Mouse (Mus musculus): ENCODE results near the gene Rps6kb2. TPM values are rescaled to one million over a fixed set of nuclear protein-coding genes. Genes with fewer than 3 reads are reported as not detected.

Gene Rps6kb2
- total RNA-seq, 1 experiment, result 19.7 TPM

DNA sequence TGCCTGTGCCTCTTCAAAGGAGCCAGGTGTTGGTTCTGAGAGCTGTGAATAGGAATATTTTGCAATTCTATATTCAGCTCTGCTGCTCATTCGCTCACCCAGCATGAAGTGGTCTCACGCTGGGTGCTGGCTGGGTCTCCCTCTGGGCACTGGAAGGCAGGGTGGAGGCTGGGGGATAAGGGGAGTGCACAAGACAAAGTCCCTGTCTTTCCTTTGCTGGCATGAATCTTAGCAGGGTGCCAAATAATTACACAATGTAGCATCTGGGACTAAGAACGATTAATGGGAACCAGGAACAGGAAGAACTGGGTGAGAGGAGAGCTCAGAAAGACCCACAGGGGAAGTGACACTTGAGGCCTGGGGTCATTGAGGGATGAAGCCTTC lies 16.1 kb downstream of the Rps6kb2 start:
- no peak for DNase-seq (ENCODE audit: low read depth, low spot score)
- Histone ChIP-seq H3K27ac (ENCODE audit: insufficient read depth, low read depth, low read length, poor library complexity, severe bottlenecking) (no peak overlapping the region), H3K9me3 (ENCODE audit: control insufficient read depth, insufficient read depth, low read depth, low read length) (no peaks in the 10 kb centered on the region), H3K9ac (ENCODE audit: insufficient read depth, low read depth, low read length, poor library complexity, severe bottlenecking) (no peak overlapping the region), H3K4me3 (ENCODE audit: insufficient read depth in 1 of 2, low read depth in 1 of 2, low read length in 2 of 2, poor library complexity in 1 of 2, severe bottlenecking in 1 of 2) (no peak overlapping the region), H3K36me3 (ENCODE audit: control insufficient read depth, insufficient read depth, low read length, poor library complexity, severe bottlenecking) (peaks cover 17% of the 10 kb centered on the region; the same call in 1 of the 2 replicates), H3K4me1 (ENCODE audit: control insufficient read depth in 2 of 2, insufficient read depth in 2 of 2, low read length in 2 of 2, poor library complexity in 1 of 2) (peaks cover 3 to 32% of the 10 kb centered on the region in 2 experiments)
- in situ Hi-C loops (cut with MboI; ENCODE audit: low sequenced_read_pairs in 2 of 2, unreplicated experiment in 2 of 2), result no loop called here
- TF ChIP-seq ZC3H11A (IDR thresholded peaks at IDR 0.05; ENCODE audit: borderline replicate concordance, low read depth, low read length) (no peak), ZNF384 (IDR thresholded peaks at IDR 0.05; ENCODE audit: low read depth, low read length) (no peak), CHD2 (IDR thresholded peaks at IDR 0.05; ENCODE audit: low read depth, low read length) (no peak), MAFK (IDR thresholded peaks at IDR 0.05; ENCODE audit: insufficient read depth, low read depth, low read length) (no peak), HCFC1 (IDR thresholded peaks at IDR 0.05; ENCODE audit: borderline replicate concordance, insufficient read depth, low read length) (no peak)

GRCm38 (mm10) chr19:4146366-4147021 lies 16.7 kb downstream of the Rps6kb2 start:
- Histone ChIP-seq H3K4me1 (ENCODE audit: control insufficient read depth in 2 of 2, insufficient read depth in 2 of 2, low read length in 2 of 2, poor library complexity in 1 of 2) (peaks cover 3 to 29% of the 10 kb centered on the region in 2 experiments), H3K4me3 (ENCODE audit: insufficient read depth in 1 of 2, low read depth in 1 of 2, low read length in 2 of 2, poor library complexity in 1 of 2, severe bottlenecking in 1 of 2) (no peak overlapping the region), H3K9me3 (ENCODE audit: control insufficient read depth, insufficient read depth, low read depth, low read length) (no peaks in the 10 kb centered on the region), H3K9ac (ENCODE audit: insufficient read depth, low read depth, low read length, poor library complexity, severe bottlenecking) (no peak overlapping the region), H3K27ac (ENCODE audit: insufficient read depth, low read depth, low read length, poor library complexity, severe bottlenecking) (no peak overlapping the region), H3K36me3 (ENCODE audit: control insufficient read depth, insufficient read depth, low read length, poor library complexity, severe bottlenecking) (peaks cover 16% of the 10 kb centered on the region; the same call in 1 of the 2 replicates)
- DNase-seq (ENCODE audit: low read depth, low spot score), result no peak
- in situ Hi-C loops (cut with MboI; ENCODE audit: low sequenced_read_pairs in 2 of 2, unreplicated experiment in 2 of 2), result no loop called here
- no peak for TF ChIP-seq ZC3H11A (IDR thresholded peaks at IDR 0.05; ENCODE audit: borderline replicate concordance, low read depth, low read length)
- no peak for TF ChIP-seq HCFC1 (IDR thresholded peaks at IDR 0.05; ENCODE audit: borderline replicate concordance, insufficient read depth, low read length)
- TF ChIP-seq CHD2 (IDR thresholded peaks at IDR 0.05; ENCODE audit: low read depth, low read length), result no peak
- no peak for TF ChIP-seq ZNF384 (IDR thresholded peaks at IDR 0.05; ENCODE audit: low read depth, low read length)
- no peak for TF ChIP-seq MAFK (IDR thresholded peaks at IDR 0.05; ENCODE audit: insufficient read depth, low read depth, low read length)

DNA sequence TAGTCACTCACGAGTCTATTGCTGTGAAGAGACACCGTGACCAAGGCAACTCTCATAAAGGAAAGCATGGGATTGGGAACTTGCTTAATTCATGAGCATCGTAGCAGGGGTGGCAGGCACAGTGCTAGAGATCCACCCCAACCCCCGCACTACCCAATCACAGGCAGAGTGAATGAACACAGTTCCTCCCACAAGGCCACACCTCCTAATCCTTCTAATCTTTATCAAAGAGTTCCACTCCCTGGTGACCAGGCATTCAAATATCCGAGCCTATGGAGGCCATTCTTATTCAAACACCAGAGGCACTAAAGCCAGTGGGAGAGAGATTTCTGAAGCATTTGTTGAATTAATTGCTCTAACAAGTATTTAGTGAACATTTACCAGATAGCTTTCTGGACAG lies 17.2 kb downstream of the Rps6kb2 start:
- TF ChIP-seq ZC3H11A (IDR thresholded peaks at IDR 0.05; ENCODE audit: borderline replicate concordance, low read depth, low read length) (no peak), CHD2 (IDR thresholded peaks at IDR 0.05; ENCODE audit: low read depth, low read length) (no peak), MAFK (IDR thresholded peaks at IDR 0.05; ENCODE audit: insufficient read depth, low read depth, low read length) (no peak), ZNF384 (IDR thresholded peaks at IDR 0.05; ENCODE audit: low read depth, low read length) (no peak), HCFC1 (IDR thresholded peaks at IDR 0.05; ENCODE audit: borderline replicate concordance, insufficient read depth, low read length) (no peak)
- Histone ChIP-seq H3K9ac (ENCODE audit: insufficient read depth, low read depth, low read length, poor library complexity, severe bottlenecking) (no peak overlapping the region), H3K9me3 (ENCODE audit: control insufficient read depth, insufficient read depth, low read depth, low read length) (no peaks in the 10 kb centered on the region), H3K4me3 (ENCODE audit: insufficient read depth in 1 of 2, low read depth in 1 of 2, low read length in 2 of 2, poor library complexity in 1 of 2, severe bottlenecking in 1 of 2) (no peak overlapping the region), H3K27ac (ENCODE audit: insufficient read depth, low read depth, low read length, poor library complexity, severe bottlenecking) (no peak overlapping the region), H3K4me1 (ENCODE audit: control insufficient read depth in 2 of 2, insufficient read depth in 2 of 2, low read length in 2 of 2, poor library complexity in 1 of 2) (peaks cover 3 to 25% of the 10 kb centered on the region in 2 experiments; a peak in 3 of 4 replicates), H3K36me3 (ENCODE audit: control insufficient read depth, insufficient read depth, low read length, poor library complexity, severe bottlenecking) (peaks cover 11% of the 10 kb centered on the region; the same call in 1 of the 2 replicates)
- DNase-seq (ENCODE audit: low read depth, low spot score), result no peak
- in situ Hi-C loops (cut with MboI; ENCODE audit: low sequenced_read_pairs in 2 of 2, unreplicated experiment in 2 of 2), result no loop called here

DNA sequence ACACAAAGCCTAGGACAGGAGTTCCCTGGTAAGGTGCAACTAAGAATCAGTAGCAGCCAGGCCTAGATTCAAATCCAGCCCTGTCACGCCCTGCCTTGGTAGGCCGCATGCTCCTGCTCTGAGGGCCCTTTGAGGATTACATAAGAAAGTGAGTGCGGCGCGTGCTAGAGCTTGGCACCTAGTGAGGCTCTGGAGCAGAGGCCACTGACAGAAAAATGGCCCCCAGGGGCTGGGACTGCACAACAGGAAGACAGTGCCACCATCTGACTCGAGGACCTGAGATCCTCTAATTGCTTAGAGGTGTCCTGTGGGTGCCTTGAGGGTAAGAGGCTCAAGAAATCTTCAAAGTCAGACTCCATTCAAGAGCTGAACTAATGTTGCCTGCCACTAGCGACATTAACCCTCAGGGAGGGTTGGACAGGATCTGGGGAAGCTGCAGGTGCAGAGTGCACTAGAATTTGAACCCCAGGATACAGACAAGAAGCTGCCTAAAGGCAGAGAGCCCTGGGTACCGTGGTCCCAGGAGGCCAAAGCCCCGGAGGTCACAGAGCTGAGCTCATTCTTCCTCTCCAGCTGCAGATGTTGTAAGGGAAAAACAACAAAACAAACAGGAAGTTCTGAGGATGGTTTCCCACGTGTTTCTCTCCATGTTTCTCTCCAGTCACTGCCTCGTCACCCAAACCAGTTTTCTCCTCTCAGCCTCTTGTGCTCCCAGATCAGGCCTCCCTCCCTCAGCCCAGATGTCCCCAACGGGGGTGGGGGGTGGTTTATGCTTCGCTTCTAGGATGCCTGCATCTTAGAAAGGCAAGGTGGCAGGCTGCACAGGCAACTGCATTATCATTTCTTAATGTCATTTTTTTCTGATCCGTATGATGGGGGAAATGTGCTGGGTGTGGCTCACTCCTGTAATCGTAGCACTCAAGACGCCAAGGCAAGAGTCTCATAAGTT lies 18.3 kb downstream of the Rps6kb2 start:
- Histone ChIP-seq H3K27ac (ENCODE audit: insufficient read depth, low read depth, low read length, poor library complexity, severe bottlenecking) (no peak overlapping the region), H3K4me1 (ENCODE audit: control insufficient read depth in 2 of 2, insufficient read depth in 2 of 2, low read length in 2 of 2, poor library complexity in 1 of 2) (peaks cover 3 to 18% of the 10 kb centered on the region in 2 experiments; a peak in 2 of 4 replicates), H3K4me3 (ENCODE audit: insufficient read depth in 1 of 2, low read depth in 1 of 2, low read length in 2 of 2, poor library complexity in 1 of 2, severe bottlenecking in 1 of 2) (no peak overlapping the region), H3K9me3 (ENCODE audit: control insufficient read depth, insufficient read depth, low read depth, low read length) (no peaks in the 10 kb centered on the region), H3K9ac (ENCODE audit: insufficient read depth, low read depth, low read length, poor library complexity, severe bottlenecking) (no peak overlapping the region), H3K36me3 (ENCODE audit: control insufficient read depth, insufficient read depth, low read length, poor library complexity, severe bottlenecking) (peaks cover 1% of the 10 kb centered on the region; the same call in 1 of the 2 replicates)
- no peak for DNase-seq (ENCODE audit: low read depth, low spot score)
- in situ Hi-C loops (cut with MboI; ENCODE audit: low sequenced_read_pairs in 2 of 2, unreplicated experiment in 2 of 2), result no loop called here
- no peak for TF ChIP-seq ZC3H11A (IDR thresholded peaks at IDR 0.05; ENCODE audit: borderline replicate concordance, low read depth, low read length)
- no peak for TF ChIP-seq ZNF384 (IDR thresholded peaks at IDR 0.05; ENCODE audit: low read depth, low read length)
- TF ChIP-seq CHD2 (IDR thresholded peaks at IDR 0.05; ENCODE audit: low read depth, low read length), result no peak
- TF ChIP-seq HCFC1 (IDR thresholded peaks at IDR 0.05; ENCODE audit: borderline replicate concordance, insufficient read depth, low read length), result no peak
- TF ChIP-seq MAFK (IDR thresholded peaks at IDR 0.05; ENCODE audit: insufficient read depth, low read depth, low read length), result no peak
